Mouse (Mus musculus) cerebellum, postnatal 25 days (tissue): ENCODE data around the gene Crxos.
A peak's percentile ranks its signal among the peaks of the same experiment; 100 is the strongest.
"Not testable (repeated sequence)": the region's sequence is repeated elsewhere in the genome, so short reads cannot be mapped to it uniquely, and the experiment has no call there.

Source experiments
- DNase-seq, 2 experiments: peaks; one replicate each; pipeline ENCODE4 v3.0.0; 2021; ENCODE audit warnings: mixed read lengths in 2 of 2

Crxos gene

DNA sequence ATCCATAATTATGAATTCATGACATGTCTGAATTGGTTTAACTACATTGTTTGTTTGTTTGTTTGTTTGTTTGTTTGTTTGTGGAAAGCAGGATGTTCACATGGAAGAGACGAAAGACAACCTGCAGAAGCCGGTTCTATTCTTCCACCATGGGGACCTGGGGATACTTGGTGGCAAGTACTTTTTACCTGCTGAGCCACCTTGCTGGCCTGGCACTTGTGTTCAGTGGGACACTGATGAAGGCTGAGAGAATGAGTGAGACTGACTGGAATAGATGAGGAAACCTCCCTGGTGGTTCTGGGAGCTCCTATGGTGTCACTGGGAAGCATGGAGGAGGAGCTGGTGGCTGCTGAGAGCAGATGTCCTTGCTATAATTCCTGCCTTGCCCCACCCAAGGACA is at the start of gene Crxos:
Gene Crxos, plus strand, starts transcription at position 301 of the 400 bp plus-strand sequence.
- no peak for DNase-seq

DNA sequence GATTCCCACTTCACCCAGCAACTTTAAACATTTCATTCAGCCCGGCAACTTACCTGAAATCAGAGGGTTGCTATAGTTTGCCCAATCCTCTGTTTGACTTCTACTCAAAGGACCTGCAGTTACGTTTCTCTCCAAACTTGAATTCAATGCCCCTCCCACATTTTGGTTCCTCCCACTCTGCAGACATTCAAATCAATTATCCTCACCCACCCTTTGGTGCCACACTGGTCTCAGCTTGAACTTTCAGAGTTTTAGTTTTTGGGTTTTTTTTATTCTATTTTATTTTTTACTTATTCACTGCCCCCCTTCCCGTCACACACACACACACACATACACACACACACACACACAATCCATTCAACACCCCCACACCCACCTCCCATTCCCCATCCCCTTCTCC is 42.8 kb upstream of the Crxos start, which contains the start of gene Obox6:
Gene Obox6, minus strand, starts transcription at position 101 of the 400 bp plus-strand sequence.
- no peak for DNase-seq

DNA sequence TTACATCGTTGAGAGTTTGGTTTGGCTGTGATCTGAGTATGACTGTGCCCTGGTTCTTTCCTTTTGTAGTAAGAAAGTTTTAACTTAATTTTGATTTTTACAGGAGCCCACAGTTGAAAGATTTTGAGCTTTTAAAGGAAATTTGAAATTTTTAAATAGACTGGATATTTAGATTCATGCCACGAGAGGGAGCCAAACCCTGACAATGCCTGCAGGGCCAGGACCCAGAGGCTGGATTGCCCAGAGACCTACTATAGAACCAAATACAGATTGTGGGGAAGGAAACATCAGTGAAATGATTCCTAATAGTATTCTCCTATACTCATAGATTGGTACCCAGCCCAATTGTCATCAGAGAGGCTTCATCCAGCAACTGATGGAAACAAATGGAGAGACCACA is 22.8 kb upstream of the Crxos start:
- no peak for DNase-seq

DNA sequence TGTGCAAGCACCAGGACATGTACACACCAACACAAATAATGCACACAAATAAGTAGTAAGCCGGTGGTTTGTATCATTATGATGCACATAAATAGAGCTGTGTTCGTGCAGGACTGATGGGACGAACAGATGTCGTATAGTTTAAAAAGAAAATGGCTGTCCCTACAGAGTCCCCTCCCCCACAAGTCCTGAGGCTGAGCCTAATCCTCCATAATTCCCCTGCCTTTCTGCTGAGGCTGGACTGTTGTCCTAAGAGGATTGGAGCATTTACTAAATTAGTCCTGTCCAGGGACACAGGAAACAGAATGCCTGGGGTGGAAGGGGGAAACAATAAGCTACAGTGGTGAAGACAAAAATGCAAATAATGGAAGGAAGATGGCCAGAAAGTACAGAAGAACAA is 18.3 kb upstream of the Crxos start:
- no peak for DNase-seq

DNA sequence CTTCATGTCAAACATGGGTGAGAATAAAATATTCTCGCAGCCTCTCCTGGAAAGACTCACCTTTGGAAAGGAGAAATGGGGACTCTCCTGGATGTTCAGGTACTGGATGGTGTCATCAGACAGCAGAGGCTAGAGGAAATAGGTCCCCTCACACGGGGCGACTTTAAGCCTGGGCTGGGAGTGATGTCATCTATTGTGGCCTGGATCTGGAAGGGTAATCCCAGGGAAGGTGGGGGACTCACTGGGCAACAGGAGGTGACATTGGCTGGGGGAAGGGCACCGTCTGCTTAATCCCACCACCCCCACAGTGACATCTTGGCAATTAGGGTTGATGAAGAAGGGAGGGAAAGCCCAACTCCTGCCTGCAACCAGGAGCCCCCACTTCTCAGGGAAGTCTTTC is 2.7 kb upstream of the Crxos start, which contains the start of gene Crx:
Gene Crx, minus strand, starts transcription at position 213 of the 400 bp plus-strand sequence.
- no peak for DNase-seq

DNA sequence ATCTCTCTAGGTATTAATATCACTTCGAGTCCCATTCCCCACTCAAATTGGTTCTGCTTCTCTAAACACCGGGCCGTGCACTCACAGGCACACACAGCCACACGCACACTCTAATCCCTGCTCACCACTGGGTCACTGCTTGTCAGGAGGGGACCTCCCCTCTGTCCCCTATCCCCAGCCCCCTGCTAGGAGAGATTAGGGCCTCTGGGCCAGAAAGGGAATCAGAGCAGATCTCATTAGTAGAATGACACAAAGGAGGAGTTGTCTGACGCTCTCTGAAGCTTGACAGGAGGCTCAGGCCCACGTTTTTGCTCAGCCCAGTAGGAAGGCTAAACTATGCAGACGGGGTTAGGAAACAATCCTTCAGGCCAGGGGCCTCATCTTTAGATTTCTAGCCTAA is 1.0 kb upstream of the Crxos start:
- no peak for DNase-seq

DNA sequence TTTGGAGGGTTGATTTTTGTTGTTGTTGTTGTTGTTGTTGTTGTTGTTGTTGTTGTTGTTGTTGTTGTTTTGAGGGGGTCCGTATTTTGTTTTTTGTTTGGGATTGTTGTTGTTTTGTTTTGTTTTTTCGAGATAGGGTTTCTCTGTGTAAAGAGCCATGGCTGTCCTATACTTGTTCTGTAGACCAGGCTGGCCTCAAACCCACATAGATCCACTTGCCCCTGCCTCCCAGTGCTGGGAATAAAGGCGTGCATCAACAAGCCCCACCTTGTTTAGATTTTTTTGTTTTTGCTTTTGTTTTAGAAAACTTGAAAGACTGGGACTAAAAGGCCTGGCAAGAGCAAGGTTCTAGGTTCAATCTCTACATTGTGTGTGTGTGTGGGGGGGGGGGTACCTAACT is 586 bp upstream of the Crxos start:
- no peak for DNase-seq

DNA sequence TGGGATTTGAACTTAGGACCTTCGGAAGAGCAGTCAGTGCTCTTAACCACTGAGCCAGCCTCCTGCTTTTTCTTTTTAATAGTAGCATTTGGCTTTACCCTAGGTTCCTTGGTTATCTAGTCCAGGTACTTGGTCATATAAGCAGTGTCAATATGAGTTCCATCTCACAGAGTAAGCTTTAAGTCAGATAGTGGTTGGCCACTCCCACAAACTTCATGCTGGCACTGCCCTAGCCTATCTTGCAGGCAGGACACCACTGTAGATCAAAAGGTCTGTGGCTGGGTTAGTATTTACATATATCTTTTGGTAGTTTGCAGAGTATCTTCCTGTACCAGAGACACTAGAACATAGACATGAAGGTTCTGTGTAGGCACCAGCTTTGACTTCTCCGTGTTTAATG is 1.7 kb downstream of the Crxos start:
- DNase-seq, result no peak

DNA sequence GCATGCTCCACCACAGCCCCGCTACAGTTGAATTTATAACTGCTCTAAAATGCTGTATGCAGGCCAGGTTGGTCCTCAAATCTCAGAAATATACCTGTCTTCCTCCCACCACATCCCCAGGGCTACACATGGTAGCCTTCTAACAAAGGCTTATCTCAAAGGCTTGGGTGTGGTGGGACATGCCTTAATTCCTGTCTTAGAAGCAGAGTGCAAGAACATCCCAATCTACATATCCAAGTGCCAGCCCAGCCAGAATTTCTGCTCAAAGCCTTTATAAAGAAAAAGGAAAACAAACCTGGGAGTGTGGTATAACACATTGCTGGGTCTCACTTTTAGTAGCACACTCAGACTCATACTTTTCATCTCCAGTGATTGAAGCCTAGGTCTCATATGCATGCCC is 11.8 kb downstream of the Crxos start:
- no peak for DNase-seq

DNA sequence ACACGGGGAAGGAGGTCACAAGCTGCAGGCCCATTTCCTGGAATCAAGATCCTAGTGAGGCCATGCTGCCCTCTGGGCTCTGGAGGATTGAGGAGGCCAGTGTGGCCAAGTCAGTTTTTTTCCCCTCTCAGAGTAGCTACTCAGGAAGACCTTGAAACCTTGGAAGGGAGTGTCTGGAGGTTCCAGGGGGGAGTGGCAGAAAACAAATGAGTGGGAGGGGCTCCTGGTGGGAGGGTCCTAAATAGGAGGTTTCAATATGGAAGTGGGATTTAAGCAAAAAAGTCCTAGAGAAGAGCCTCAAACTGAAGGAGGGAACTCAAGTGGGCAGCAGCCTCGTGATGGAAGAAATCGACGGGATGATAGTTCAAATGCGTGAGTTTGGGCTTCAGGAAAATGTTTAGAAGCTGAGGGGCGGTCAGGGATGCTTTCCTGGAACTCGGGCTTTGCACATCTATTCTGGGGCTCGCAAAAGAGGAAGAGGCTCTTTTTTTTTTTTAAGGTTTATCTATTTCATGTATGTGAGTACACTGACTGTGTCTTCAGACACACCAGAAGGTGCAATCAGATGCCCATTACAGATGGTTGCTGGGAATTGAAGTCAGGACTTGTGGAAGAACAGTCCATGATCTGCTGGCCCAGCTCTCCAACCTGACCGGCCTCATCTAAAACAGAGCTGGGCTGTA is 19.1 kb downstream of the Crxos start:
- DNase-seq, result no peak

DNA sequence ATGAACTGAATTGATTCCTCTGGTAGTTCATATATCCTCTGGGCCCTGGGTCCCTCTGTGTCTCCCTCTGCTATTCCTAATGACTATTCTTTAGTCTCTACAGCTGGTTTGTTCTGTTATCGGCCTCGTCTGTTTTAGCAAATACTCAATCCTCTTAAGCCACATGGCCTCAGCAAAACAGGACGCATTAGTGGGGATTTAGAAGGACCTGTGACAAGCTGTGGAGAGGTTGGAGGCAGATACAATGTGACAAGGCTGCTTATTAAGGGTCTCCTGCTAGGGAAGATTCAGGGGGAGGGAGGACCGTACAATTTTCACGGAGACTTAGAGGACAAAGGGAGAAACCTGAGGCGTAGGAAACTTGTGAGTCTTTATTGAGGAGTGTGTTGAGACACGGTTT is 23.4 kb downstream of the Crxos start:
- no peak for DNase-seq

DNA sequence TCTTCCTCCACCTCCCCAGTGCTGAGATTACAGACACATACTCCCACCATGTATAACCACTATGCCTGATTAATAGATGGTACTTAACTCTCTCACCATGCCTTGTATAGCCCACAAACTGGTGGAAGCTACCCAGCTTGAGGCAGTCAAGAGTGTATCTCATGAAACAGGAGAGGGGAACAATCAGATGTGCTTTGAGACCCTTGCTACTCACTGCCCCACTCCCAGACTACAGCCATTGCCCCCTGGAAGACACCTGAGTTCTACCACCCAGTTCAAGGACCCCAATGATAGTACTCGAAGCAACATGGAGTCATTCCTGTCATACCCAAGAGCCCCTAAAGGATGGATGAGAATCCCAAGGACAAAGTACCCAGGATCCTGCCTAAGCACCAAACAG is 24.2 kb downstream of the Crxos start:
- no peak for DNase-seq

DNA sequence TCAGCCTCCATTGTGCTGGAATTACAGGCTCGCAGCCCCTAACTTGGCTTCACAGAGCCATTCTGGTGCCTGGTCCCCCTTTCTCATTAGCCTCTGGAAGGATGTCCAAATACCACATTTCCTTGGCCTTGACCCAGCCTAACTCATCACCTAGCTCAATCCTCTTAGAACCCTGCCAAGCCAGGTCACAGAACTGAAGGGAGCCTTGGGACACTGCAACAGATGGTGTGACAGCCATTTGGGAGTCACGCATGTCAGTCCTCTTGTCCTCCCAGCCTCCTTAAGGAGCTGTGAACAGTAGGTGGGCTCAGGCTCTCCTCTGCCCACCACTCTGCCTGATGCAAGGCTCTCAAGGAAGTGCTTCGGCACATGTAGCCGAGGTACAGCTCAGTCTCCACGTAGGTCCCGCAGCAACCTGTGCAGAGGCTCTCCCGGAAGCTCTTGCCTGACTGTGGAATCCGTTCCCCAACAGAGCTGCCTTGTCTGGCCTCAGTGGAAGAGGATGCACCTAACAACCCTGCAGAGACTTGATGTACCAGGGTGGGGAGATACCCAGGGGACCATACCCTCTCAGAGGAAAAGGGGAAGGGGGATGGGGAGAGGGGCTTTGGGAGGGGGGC is 25.7 kb downstream of the Crxos start:
- no peak for DNase-seq

DNA sequence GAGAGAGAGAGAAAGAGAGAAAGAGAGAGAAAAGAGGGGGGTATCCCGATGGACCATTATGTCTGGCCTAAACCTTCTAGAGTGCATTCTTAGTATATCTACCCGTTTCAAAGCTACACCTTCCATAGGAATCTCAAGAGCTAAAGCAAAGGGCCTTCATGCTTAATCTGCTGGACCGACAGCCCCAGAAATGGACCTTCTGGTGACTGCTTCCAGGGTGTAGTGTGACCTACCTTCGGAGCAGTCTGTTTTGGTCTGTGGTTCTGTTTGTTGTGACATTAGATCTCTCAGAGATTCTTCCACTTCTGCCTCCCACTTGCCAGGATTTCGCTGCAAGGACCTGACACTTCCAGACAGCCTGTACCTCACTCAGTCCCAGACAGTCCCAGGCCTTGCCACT is 28.1 kb downstream of the Crxos start:
- no peak for DNase-seq

DNA sequence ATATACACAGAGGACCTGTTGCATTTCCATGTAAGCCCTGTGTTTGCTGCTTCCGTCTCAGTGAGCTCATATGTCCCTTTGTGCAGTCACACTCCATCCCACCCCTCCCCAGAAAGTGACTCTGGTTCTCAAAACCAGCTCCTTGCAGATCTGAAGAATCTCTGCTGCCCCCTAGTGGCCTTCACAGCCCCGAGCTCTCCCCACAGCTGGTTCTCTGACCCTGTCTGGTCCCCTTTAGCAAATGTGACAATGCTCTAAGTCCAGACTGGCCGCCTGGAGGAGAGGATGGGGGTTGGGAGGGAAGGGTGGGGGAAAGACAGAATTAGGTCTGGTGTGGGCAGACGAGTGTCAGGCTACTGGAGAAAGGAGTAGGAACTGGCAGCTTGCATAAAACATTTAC is 29.8 kb downstream of the Crxos start:
- DNase-seq, result peak; percentile 61 to 81

DNA sequence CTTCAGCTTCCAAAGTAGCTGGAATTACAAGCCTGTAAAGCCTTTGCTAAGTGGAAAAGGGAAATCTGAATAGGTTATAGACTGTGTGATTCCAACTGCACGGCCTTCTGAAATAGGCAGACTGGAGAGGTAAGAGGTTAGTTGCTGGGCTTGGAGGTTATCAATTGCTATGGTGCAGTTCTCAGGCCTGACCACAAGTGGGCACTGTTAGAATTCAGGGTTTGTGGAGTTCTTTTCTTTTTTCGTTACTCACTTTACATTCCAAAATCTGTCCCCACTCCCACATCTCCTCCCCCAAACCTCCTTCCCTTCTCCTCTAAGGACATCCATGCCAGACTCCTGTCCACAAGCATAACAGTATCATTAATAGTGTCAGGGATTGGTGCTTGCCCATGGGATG is 31.8 kb downstream of the Crxos start:
- DNase-seq, result peak in 1 of 2 experiments; percentile 54

DNA sequence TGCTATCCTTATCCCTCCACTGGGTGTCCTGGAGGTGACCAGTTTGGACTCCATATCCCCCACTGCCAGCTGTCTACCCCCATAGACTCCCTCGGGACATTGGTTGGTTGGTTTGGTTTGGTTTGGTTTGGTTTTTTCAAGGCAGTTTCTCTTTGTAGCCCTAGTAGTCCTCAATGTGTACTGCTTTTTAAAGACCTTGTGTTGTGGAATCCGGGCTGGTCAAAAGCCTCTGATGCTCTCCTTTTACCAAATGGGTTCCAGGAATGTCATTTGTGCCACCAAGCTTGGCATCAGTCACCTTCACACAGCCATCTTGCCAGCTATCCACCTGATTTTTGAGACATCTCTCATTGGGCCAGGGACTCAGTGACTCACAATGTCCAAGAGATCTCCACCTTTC is 32.3 kb downstream of the Crxos start:
- DNase-seq, result no peak

DNA sequence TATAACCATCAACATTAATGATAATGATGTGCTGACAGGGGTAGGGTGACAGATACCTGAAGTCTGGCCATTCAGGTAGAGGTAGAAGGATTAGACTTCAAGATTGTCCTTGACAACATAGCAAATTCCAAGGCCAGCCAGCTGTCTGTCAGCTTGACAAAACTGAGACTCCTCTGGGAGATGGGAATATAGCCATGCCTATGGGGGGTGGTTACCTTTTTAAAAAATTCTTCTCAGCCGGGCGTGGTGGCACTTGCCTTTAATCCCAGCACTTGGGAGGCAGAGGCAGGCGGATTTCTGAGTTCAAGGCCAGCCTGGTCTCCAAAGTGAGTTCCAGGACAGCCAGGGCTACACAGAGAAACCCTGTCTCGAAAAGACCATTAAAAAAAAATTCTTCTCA is 33.3 kb downstream of the Crxos start:
- not testable (repeated sequence) for DNase-seq

DNA sequence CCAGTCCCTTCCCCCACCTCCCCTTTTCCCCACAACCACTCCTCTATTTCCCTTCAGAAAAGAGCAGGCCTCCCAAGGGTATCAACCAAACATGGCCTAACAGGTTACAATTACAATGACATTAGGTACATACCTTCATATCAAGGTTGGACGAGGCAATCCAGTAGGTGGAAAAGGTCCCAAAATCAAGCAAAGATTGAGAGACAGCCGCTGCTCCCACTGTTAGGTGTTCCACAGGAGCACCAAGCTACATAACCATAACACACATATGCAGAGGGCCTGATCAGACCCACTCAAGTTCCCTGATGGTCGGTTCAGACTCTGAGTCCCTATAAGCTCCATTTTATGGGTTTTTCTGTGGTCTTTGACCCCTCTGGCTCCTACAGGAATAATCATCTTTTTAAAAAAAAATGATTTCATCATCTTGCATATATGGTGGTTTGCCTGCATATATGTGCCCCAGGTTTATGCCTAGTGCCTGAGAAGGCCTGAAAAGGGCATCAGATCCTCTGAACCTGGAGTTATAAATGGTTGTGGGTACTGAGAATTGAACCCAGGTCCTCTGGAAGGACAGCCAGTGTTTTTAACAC is 33.8 kb downstream of the Crxos start:
- DNase-seq, result no peak

DNA sequence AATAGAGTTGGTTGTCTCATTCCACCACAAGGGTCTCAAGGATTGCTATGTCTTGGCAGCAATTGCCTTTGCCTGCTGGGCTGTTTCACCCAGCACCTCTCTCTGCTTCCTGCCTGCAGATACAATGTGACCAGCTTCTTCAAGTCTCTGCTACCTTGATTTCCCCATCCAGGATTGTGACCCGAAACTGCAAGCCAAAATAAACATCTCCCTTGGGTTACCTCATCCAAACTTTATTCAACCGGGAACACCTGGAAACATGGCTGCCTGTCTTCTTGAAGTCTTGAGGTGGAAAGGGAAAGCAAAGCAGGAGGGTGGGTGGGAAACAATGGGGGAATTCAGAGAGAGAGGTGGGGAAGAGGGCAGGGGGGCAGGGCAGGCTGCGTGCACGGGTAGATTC is 34.6 kb downstream of the Crxos start:
- DNase-seq, result no peak

DNA sequence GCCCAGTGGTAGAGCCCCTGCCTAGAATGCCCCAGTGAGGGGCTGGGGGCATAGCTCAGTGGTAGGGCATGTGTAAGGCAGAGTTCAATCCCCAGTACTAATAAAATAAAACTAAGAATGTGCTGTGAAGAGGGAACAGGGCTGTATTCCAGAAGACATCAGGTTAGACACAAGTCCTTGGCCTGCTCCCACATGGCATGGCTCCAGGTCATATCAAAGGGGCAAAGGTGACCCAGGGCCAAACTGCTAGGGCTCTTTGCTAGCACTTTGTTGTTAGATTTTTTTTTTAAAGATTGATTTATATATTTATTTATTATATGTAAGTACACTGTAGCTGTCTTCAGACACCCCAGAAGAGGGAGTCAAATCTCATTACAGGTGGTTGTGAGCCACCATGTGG is 36.0 kb downstream of the Crxos start:
- no peak for DNase-seq

DNA sequence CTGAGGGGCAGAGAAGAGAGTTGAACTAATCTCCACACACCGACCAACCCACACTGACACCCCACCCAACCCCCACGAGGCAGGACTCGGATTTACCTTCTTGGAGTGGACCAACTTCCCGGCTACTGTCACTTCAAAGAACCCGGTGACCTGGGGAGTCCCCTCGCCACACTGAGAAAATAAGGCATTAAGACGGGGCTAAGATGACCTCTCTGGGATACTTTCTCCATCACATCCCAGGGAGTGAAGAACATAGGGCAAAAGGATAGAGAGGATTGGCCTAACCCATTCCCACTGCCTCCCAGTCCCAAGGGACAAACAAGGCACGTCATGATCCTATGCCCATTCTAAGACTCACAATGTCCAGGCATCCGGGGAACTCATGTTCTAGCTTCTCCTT is 37.5 kb downstream of the Crxos start:
- no peak for DNase-seq

DNA sequence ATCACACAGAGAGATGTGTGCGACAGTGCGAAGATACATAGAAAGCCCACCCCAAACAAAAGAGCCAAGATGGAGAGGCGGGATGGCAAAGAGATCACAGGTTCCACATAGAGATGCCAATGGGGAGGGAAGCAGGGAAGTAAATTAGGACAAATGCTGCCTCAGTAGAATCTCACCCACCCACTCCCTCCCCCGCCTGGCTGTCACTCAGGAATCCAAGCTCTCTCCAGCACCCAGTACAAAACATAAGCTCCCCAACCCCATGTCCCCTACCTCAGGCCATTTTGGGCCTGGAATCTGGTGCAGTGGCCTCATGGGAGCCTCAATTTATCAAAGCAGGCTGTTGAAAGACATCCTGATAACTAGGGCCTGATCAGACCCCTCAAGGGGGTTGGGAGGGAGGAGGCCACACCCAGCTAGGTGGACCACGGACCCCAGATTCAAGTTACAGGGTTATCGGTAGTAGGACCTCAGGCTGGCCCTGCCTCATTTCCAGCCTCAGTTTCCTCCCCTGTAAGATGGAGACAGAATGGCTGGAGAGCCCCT is 38.3 kb downstream of the Crxos start:
- DNase-seq, result no peak

DNA sequence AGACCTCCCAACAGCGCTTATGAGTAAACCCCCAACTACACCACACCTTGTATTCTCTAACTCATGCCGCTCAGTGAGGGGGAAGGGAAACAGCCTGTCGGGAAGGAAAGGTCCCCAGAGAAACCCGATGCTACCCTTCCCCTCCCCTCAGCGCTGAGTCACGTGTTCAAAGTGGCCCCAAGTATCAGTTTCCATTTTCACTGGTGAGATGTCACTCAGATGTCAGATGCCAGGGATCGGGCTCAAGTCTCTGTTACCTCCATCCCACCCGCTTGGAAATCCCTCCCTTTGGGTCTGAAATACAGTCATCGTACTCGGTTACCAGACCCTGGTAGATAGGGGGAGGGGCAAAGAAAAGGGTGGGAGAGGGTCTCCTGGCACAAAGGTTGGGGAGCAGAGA is 39.4 kb downstream of the Crxos start:
- DNase-seq, result peak in 1 of 2 experiments; percentile 32
